Mouse (Mus musculus) NIH3T3 (cell line): ENCODE data around the gene Cbx7.

ENCODE experiments used
- DNase-seq: peaks from one replicate; pipeline ENCODE4 v3.0.0-alpha.2; 2012; ENCODE audit warnings: low read depth

The Cbx7 gene

DNA sequence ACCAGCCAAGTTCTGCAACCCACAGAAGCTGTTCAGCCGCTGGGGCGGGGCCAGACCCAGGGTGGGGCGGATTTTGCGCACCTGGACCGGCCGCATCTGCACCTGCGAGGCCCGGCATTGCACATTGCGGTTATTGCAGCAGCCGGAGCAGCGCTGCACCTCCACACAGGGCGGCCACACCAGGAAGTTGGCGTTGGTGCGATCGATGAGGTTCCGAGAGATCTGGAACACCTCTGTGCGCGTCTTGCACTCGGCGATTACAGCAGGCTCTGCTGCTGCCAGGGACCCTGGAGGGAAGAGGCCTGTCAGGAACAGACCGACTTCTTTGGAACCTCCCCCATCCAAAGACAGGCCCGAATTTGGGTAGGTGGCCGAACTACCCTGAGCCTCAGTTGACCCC lies 30.7 kb upstream of the Cbx7 start:
- DNase-seq = no peak

DNA sequence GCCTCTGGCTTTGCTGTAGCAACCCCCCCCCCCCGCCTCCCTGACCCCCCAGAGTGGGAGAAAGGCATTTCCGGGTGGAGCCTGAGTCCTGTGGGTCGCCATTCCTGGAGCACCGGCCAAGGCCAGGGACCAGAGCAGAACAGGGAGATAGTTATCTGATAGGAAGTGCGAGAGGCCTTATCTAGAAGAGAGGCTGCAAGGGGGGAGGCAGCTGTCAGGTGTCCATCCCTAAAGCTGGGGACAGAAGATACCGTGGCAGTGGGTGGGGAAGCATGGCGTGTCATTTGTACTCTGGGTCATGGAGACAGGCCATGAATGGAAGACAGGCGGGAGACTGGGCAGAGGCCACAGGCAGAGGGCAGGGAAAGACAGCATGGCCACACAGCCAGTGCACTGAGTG lies 29.8 kb upstream of the Cbx7 start:
- no peak for DNase-seq

DNA sequence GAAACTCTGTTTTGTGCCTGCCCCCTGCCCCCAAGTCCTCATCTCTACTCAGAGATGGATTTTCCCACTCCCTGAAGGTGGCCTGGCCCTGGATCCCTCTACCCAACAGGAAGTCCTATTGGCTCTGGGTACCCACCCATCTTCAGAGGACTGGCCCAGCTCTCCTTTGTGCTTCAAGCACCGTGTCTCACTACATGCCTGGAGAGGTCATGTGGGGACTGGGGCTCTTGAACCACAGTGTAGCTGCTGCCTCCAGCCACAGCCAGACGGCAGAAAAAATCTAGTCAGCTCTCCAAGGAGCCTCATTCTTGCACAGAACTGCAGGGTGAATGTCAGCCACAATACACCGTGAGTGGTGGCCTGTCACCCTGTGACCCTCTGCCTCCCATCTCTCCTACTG lies 27.1 kb upstream of the Cbx7 start:
- no peak for DNase-seq

DNA sequence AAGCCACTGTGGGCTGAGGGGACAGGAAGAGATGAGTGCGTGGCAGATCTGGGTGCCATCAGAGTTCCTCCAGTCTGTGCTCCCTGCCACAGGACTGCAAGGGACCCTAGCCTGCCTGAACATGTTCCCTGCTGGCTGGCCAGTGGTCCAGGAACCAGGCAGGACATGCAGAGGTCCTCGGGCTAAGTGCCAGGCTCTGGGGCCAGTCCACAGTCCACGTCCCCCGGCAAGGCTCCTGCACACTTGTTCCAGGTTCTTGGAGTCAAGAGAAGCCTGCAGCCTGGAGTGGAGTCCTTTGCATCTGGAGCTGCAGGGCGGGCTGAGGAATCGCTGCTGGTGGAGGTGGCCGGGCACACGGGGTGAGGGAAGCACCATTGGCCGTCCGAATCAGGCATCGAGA lies 25.9 kb upstream of the Cbx7 start:
- no peak for DNase-seq

DNA sequence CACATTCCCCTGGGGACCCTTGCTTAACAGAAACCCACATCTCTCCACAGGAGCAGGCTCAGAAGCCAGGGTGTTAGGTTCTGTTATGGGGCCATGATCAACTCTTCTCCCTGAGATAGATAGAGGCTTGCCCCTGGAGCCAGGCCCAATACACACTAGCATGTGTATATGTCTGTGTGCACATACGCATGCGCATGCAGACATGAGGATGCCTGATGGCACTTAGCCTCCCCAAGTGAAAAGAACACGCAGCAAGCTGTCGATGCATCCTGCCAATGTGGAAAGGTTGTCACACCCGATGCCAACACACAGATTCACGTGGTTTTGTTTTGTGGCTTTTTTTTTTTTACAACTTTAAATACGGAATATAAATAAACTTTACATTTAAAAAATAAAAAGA lies 24.6 kb upstream of the Cbx7 start:
- no peak for DNase-seq

DNA sequence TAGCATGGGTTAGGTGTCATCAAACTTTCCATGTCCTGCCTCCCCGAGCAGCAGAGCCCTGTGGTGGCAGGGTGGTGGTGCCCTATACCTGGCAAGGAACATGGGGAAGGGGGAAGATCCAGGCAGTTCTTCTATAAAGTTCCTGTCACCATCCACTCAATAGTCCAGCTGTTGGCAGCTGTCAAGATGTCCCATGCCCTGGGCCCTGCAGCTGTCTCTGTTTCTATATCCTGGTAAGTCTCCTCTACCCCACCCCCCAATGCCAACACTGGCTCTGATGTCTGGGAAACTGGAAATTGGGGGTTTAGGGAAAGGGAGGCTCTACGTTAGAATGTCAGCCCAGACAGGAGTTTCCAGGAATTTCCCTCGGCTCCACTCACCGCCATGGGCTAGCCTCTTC lies 23.6 kb upstream of the Cbx7 start:
- DNase-seq = no peak

DNA sequence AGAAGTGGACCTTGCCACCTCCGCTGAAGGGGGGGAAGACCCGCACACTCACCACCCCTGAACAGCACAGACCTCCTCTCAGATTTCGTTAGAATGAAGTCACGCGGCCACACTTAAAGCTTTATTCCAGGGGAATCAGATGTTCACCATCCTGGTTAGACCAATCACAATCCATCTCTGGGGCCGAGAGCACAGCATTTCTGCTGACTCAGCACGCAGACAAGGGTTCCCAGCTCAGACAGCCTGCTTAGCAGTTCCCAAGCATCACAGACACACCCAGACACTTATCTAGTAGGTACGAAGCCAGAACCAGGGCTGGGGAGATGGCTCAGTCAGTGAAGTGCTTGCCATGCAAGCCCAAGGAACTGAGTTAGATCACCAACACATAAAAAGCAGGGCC lies 15.3 kb upstream of the Cbx7 start:
- no peak for DNase-seq

DNA sequence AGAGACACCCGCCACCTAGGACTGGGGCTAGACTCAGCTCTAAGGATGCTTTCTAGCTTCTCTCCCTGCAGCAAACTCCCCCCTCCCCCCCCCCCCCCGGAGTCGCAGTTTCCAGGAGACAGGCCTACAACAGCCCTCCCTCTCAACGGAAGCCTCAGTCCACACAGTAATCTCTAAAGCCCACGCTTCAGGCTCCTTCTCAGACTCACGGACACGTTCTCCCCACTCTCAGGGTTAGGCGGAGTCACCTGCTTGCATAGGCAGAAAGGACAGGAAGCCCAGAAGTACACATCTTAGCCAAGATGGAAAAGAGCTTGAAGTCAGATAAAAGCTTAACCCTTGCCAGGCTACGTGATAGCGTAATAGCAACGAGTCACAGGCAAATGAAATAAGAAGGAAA lies 14.6 kb upstream of the Cbx7 start:
- DNase-seq = no peak

DNA sequence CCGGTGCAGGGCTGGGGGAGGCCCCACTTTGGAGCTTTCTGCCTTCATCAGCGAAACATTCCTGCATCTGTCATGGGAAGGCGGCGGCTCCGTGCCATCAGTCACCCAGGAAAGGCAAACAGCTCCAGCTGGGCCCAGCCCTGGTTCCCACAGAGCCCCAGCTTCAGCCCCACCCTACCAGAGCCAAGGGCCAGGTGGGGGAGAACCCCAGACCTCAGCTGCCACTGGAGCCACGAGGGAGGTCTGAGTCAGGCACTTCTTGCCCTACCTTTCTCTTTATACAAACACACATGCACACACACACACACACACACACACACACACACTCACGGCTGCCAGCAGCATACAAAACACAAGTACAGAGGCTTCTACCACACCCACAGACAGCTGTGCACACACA lies 13.2 kb upstream of the Cbx7 start:
- DNase-seq = peak; percentile 12

DNA sequence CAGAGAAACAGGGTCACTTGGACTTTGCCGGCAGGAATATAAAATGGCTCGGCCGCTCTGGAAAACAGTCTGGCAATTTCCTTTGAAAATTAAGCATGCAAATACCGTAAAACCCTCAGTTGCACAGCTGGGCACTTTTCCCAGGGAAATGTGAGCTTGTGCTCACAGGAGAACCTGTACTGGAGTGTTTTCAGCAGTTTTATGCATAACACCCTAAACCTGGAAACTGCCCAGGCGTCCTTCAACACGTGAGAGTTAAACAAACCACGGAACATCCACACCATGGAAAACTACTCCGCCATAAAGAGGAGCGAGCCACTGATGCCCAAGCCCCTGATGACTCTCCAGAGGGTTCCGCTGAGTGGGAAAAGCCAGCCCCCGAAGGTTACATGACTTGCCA lies 9.8 kb upstream of the Cbx7 start:
- DNase-seq = peak; percentile 58

DNA sequence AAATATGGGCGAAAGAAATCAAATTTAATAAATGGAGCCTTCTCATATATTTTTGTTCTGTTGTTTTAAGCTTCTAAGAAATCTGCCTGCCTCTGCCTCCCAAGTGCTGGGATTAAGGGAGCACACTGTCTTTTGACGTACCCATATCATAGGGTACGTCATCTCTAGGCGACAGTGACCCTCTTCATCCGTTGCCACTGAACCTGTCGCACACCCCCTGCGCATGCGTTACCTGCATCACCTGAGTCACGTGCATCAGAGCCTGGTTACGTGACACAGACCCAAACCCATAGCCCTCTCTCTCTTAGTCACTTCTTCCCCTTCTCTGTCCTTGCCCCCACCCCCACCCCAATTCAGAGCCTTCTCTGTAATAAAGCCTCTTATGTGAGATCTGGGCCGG lies 1.3 kb upstream of the Cbx7 start:
- no peak for DNase-seq

DNA sequence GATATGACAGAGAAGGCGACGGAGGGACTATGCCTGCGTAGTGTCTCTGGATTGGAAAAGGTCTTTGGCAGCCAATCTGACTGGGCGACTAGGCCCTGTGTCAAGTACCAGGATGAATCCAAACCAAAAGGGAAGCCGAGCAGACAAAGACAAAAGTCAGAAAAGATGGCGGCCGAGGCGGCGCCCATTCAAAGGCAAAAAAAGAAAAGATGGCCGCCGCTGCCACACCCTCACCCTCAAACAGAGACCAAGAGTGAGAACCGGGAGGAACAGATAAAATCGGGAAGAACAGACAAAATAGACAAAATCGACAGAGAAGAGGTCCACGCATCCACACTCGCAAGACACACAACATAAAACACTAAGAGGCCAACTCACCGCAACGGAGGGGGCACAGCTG lies 428 bp downstream of the Cbx7 start:
- no peak for DNase-seq

DNA sequence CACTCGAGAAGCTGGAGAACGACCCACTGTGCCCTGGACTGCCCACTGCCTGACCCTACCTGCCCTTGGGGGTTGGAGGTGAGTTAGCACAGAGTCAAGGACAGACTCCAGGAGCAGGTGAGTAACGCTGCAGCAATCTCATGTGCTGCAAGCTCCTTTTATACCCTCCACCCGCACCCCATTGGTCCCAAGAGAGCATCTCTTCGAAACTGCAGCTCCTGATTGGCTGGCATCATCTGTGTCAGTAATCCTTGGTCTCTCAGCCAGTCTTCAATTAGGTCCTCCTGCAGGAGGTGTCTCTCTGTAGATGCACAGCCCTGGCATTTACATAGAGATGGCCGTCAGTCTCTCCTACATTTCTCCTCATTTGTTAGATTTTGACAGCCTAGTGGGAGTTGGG lies 3.6 kb downstream of the Cbx7 start:
- no peak for DNase-seq

DNA sequence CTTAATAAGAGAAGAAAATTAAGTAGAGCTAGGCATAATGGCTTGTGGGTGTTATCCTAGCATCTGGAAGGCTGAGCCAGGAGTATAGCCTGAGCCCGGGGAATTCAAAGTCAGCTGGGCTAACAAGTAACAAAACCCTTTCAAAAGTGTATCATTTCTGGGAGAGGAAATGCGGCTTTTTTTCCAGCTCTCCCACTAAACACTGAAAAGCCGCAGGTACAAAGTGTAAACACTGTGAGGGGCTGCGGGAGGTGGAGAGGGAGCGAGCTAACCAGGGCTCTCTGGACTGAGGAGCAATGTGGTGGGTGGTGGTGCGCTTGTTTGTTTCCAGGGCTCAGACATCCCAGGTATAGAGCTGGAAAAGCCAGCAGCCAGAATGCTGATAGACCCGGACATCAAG lies 6.5 kb downstream of the Cbx7 start:
- DNase-seq = no peak

DNA sequence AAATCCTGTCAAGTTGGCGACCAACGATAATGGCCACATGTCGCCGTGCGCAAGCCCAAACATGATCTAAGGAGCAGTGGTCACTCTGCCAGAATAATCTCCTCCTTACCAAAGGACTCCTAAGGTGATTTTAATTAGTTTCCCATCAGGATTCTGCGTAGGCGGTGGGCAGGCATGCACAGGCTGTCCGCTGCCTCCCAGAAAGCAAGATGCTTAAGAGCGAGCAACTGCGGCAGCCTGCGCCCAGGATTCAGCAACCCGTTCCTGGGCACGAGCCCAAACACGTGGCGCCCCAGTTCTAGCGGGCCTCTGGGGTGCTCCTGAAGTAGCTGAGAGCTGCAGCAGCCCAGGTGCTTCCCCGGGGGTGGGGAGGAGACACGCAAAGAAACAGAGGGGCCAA lies 8.3 kb downstream of the Cbx7 start:
- DNase-seq = no peak

DNA sequence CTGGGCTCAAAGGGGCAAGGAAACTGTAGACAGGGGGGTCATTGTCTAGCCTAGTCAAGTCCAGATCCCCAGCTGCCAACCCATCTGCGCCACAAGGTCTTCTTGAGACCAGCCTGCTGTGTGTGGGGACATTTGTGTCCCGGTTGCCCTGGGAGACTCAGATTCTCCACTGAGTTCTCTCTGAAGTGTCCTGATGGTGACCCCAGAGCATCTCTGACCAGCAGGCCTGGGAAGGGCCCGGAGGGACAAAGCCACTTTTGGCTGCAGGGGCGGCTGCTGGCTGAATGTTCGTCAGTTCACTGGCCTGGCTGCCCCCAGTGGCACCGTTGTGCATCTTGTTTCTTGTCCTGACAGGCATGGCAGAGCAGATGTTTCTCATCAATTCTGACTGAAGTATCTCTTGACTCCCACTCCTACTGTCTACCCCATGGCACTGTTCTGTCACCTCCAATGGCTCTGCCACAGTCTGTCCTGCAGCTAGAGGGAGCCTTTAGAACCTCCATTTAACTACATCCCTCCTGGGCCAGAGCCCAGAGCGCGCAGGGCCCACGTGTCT lies 9.5 kb downstream of the Cbx7 start:
- no peak for DNase-seq

DNA sequence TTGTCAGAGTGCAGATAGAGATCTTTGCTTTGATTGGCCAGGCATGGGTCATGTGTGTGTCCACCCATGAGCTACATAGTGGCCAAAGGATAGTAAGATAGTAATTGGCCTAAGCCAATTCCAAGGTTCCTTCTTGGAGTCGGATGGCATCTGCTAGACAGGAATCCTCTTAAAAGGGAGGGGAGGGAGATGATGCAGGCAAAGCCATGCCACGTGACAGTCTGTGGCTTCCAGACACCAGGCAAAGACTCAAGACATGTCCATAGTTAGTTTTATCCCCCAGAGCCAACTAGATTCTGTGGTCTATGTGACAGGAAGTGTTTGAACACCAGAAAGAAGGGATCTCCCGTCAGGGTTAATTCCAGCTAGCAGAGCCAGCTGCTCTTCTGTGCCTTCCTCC lies 12.5 kb downstream of the Cbx7 start:
- no peak for DNase-seq

DNA sequence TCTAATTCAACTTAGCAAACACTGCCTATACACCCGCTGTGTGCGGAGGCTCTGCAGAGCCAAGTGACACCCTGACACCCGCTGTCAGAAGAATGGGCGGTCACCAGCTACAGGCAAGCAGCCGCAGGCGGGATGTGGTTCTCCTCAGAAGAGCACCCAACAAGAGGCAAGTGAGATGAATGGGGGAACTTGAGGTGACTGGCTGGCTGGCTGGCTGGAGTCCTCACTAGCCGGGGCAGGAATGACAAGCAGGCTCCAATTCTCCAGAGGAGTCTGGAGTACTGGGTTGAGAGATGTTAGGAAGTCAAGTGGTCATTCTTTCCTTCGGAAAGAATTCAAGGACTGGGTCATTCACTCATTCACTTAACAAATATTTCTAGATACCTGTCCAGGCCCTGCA lies 14.4 kb downstream of the Cbx7 start:
- no peak for DNase-seq

DNA sequence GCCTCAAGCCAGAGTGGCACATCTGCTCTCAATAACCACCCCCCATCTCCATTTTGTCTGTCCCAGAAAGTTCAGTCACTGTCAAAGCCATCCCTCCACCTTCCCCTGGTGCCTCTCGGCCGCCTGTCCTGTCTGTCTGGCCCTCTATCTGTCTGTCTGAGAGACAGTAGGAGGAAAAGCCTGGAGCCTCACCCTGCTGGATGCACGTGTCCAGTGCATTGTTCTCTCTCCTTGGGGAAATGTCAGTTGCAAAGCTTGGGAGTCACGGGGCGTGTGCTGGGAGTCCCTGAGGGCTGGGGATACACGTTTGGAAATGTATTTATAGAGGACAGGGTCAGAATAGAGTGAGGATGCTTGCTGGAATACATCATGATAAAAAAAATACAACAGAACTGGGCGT lies 17.4 kb downstream of the Cbx7 start:
- no peak for DNase-seq

DNA sequence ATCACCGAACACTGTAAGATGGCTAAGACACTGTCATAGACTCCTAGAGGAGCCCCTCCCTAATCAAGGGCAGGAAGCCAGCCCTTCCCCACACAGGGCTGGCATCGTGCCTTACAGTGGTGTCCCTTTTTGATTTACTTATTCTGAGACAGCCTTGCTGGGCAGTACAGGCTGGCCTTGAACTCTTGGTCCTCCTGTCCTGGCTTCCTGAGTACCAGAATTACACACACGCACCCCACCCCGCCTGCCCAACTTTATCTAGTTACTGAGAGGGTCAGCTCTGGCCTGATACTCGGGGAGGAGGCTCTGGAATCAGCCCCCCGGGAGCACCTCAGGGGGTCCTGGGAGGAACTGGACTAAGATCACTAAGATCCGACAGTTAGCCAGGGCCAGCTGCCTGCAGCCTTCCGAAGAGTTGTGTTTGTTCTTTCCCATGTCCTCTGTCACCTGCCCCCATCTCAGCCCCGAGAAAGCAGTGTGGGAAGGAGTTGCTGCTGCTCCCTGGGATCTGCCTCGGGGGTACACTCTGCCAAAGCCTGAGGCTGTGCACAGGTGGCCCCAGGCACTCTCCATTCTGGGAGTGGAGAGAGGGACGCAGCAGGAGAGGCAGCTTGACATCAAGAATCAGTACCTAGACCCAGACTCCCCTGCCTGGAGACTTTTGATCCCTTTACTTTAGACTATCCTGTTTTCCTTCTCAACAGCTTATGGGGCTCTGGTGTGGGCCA lies 18.3 kb downstream of the Cbx7 start:
- DNase-seq = no peak

DNA sequence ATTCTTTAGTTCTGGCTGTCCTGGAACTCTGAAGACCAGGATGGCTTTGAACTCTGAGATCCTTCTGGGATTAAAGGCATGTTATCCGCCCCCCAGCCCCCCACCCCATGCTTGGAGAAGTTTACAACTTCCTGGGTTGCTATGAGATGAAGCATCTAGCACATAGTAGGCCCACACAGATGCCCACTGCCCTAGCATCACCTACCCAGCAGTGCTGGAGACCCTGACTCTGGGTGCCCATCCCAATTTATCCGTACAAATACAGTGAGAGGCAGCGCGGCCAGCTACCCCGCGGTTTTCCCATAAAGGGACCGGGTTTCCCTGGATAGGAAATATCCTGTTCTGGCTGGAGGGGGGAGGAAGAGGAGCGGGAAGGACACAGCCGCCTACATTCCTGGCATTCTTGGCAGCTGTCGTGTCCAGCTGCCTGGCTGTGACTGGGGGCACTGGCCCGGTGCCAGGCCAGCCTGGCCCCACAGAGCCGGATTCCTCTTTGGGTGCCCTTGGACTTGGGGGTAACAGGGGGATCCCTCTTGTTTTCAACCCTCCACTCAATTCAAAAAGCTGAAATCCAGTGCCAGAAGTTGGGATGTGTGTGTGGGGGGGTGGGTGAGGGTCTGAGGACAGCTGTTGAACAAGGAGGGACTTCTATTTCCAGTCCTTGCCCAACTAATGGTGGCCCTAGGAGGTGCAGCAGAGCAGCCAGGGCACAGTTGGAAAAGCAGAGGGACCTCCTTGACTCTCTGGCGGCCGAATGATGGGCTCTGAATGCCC lies 19.0 kb downstream of the Cbx7 start:
- DNase-seq = no peak

DNA sequence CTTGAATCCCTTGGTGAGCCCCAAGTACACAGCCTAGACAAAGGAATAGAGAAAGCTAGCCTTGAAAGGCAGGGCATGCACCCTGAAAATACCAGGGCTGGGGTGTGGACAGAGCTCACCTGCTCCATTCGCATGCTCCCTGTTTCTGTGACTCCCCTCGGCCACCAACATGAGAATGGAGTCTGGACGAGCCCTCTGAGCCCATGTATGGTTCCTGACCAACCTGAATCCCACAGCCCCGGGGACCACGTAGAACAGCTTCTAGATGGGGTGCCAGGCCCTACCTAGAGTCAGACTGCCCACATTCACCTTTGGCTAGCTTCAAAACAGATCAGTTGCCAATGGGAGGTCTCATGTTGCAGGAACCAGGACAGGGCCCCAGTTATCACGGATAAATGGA lies 19.7 kb downstream of the Cbx7 start:
- DNase-seq = no peak

DNA sequence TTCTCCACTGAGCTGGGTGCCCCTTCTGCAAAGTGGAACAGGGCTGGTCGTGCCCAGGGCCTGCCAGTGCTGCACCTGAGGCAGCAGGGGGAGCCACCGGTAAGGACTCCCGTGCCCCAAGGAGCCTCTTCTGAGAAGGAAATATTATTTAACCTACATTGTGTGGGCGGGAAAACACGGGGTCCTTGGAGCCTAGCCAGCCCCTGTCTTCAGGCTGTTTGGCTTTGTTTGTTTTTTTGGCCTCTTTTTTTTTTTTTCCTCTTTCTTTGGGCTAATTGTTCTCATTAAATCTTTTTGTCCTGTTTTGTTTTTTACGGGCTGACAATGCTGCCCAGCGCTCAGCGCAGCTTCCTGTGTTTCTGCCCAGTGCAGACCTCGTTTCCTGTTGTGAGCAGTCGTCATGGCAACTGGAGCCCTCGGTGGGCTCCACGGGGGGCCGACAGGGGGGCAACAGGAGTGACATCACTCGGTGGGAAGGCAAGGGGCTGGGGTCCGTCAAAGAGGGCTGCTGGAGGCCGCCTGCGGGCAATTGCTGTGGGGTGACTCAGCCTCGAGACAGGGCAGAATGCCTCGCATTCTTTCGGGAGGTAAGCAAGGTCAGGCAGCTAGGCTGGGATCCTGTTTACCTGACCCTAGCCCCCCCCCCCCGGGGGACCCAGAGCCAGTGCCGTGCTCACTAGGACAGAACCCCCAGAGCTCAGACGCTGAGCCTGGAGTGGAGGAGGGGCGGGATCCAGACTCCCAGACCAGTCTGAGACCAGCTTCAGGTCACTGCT lies 20.5 kb downstream of the Cbx7 start:
- peak; percentile 73 for DNase-seq
